Mouse (Mus musculus): Measurements from ENCODE around the gene Astn2. TPM values are rescaled to one million over a fixed set of nuclear protein-coding genes. Genes with fewer than 3 reads are reported as not detected.

The Astn2 gene
- polyA plus RNA-seq, 1 experiment: not detected

GRCm38 (mm10) chr4:65620125-65620524 lies 784.3 kb downstream of the Astn2 start:
- peaks cover 14% of the 10 kb centered on the region for H3K36me3 ChIP-seq (ENCODE audit: control insufficient read depth, insufficient read depth)
- H3K27me3 ChIP-seq (ENCODE audit: control insufficient read depth, insufficient read depth, insufficient read length): no peaks in the 10 kb centered on the region
- no peak overlapping the region for H3K4me3 ChIP-seq
- H3K79me2 ChIP-seq (ENCODE audit: control insufficient read depth, insufficient read depth): no peaks in the 10 kb centered on the region
- TF ChIP-seq REST (IDR thresholded peaks at IDR 0.05; ENCODE audit: insufficient read depth, insufficient read length): no peak
- TF ChIP-seq TCF3 (IDR thresholded peaks at IDR 0.05; ENCODE audit: insufficient read length, low read depth): no peak
- no peak for TF ChIP-seq CEBPB (IDR thresholded peaks at IDR 0.05; ENCODE audit: insufficient read depth, poor library complexity, severe bottlenecking)
- no peak for TF ChIP-seq MYOD1 (IDR thresholded peaks at IDR 0.05; ENCODE audit: control insufficient read depth in 1 of 3, insufficient read length in 2 of 3, low read depth in 2 of 3)
- no peak for TF ChIP-seq TCF12 (IDR thresholded peaks at IDR 0.05; ENCODE audit: insufficient read depth, poor library complexity, severe bottlenecking)
- no peak for TF ChIP-seq E2F4 (IDR thresholded peaks at IDR 0.05; ENCODE audit: insufficient read depth)
- no peak for TF ChIP-seq POLR2AphosphoS2 (IDR thresholded peaks at IDR 0.05; ENCODE audit: insufficient read length, low read depth)
- TF ChIP-seq POLR2A (IDR thresholded peaks at IDR 0.05; ENCODE audit: insufficient read length, low read depth): no peak
- TF ChIP-seq MAX (IDR thresholded peaks at IDR 0.05; ENCODE audit: low read depth): no peak
- no peak for TF ChIP-seq USF1 (IDR thresholded peaks at IDR 0.05; ENCODE audit: low read depth)
- TF ChIP-seq MYOG (IDR thresholded peaks at IDR 0.05; ENCODE audit: control insufficient read depth in 1 of 3, insufficient read depth in 1 of 3, insufficient read length in 2 of 3, low read depth in 2 of 3): no peak
- no peak overlapping the region for H3ac ChIP-seq (ENCODE audit: control insufficient read depth, insufficient read length)
- no peak overlapping the region for H3K4me2 ChIP-seq (ENCODE audit: low read depth)

- H3K4me3 ChIP-seq: no peak overlapping the region
- H3K4me2 ChIP-seq (ENCODE audit: low read depth): no peak overlapping the region
- H3K36me3 ChIP-seq (ENCODE audit: control insufficient read depth, insufficient read depth): peaks cover 30% of the 10 kb centered on the region
- no peak for TF ChIP-seq POLR2A (IDR thresholded peaks at IDR 0.05; ENCODE audit: insufficient read length, low read depth)
- no peak for TF ChIP-seq USF1 (IDR thresholded peaks at IDR 0.05; ENCODE audit: low read depth)
- no peak for TF ChIP-seq REST (IDR thresholded peaks at IDR 0.05; ENCODE audit: insufficient read depth, insufficient read length)
- no peak for TF ChIP-seq E2F4 (IDR thresholded peaks at IDR 0.05; ENCODE audit: insufficient read depth)
- TF ChIP-seq TCF3 (IDR thresholded peaks at IDR 0.05; ENCODE audit: insufficient read length, low read depth): no peak
- no peak for TF ChIP-seq CEBPB (IDR thresholded peaks at IDR 0.05; ENCODE audit: insufficient read depth, poor library complexity, severe bottlenecking)
- TF ChIP-seq MYOG (IDR thresholded peaks at IDR 0.05; ENCODE audit: control insufficient read depth in 1 of 3, insufficient read depth in 1 of 3, insufficient read length in 2 of 3, low read depth in 2 of 3): no peak
- TF ChIP-seq MAX (IDR thresholded peaks at IDR 0.05; ENCODE audit: low read depth): no peak
- no peak for TF ChIP-seq TCF12 (IDR thresholded peaks at IDR 0.05; ENCODE audit: insufficient read depth, poor library complexity, severe bottlenecking)
- TF ChIP-seq SRF (IDR thresholded peaks at IDR 0.05; ENCODE audit: control insufficient read depth, insufficient read length, low read depth): no peak
- TF ChIP-seq MYOD1 (IDR thresholded peaks at IDR 0.05; ENCODE audit: control insufficient read depth in 1 of 3, insufficient read length in 2 of 3, low read depth in 2 of 3): no peak
- TF ChIP-seq POLR2AphosphoS2 (IDR thresholded peaks at IDR 0.05; ENCODE audit: insufficient read length, low read depth): no peak
- H3K27me3 ChIP-seq (ENCODE audit: control insufficient read depth, insufficient read depth, insufficient read length): no peaks in the 10 kb centered on the region
- H3ac ChIP-seq (ENCODE audit: control insufficient read depth, insufficient read length): no peak overlapping the region
- peaks cover 37% of the 10 kb centered on the region for H3K79me2 ChIP-seq (ENCODE audit: control insufficient read depth, insufficient read depth)
Observed at GRCm38 (mm10) chr4:65613135-65613534, 791.3 kb downstream of the Astn2 start.

DNA sequence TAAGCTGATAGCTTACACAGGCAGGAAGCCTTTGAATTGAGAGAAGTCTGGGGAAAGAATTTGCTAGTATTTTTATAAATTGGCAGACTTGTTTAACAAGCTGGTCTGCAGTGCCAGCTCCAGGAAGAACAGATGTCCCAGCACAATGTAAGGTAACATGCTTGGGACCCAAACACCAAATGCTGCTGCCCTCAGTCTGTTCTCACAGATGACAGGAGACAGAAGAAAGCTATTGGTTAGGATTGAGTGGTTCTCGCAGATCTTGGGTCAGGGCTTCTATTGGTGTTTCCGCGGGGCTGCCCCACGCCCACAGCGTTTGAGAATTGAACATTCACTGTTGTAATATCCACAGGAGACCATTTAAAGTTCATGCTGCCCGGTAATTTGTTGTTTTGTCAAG lies 793.5 kb downstream of the Astn2 start:
- H3K4me2 ChIP-seq (ENCODE audit: low read depth): no peak overlapping the region
- H3K36me3 ChIP-seq (ENCODE audit: control insufficient read depth, insufficient read depth): peaks cover 25% of the 10 kb centered on the region
- no peaks in the 10 kb centered on the region for H3K27me3 ChIP-seq (ENCODE audit: control insufficient read depth, insufficient read depth, insufficient read length)
- no peak for TF ChIP-seq TCF3 (IDR thresholded peaks at IDR 0.05; ENCODE audit: insufficient read length, low read depth)
- no peak for TF ChIP-seq MYOD1 (IDR thresholded peaks at IDR 0.05; ENCODE audit: control insufficient read depth in 1 of 3, insufficient read length in 2 of 3, low read depth in 2 of 3)
- TF ChIP-seq USF1 (IDR thresholded peaks at IDR 0.05; ENCODE audit: low read depth): no peak
- peaks cover 59% of the 10 kb centered on the region for H3K79me2 ChIP-seq (ENCODE audit: control insufficient read depth, insufficient read depth)
- H3ac ChIP-seq (ENCODE audit: control insufficient read depth, insufficient read length): no peak overlapping the region
- no peak overlapping the region for H3K4me3 ChIP-seq

DNA sequence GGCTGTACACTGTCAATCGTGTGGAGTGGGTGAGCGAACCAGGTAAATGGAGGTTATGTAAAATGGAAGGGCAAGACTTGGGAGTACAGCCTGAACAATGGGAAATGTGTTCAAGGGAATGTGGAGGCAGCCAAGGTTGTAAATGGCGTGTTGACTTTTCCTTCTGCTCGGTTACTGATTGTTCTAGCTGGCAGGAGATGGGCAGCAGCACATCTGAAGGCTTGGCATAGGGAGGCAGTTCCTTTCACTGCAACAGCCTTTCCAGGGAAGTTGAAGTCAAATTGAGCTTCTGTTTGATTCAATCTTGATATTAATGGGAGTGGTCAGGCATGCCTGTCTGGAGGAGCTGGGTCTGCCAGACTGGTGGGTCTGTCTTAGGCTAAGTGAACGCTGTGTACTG lies 794.1 kb downstream of the Astn2 start:
- peaks cover 65% of the 10 kb centered on the region for H3K79me2 ChIP-seq (ENCODE audit: control insufficient read depth, insufficient read depth)
- TF ChIP-seq USF1 (IDR thresholded peaks at IDR 0.05; ENCODE audit: low read depth): no peak
- TF ChIP-seq REST (IDR thresholded peaks at IDR 0.05; ENCODE audit: insufficient read depth, insufficient read length): no peak
- no peak for TF ChIP-seq TCF3 (IDR thresholded peaks at IDR 0.05; ENCODE audit: insufficient read length, low read depth)
- TF ChIP-seq MAX (IDR thresholded peaks at IDR 0.05; ENCODE audit: low read depth): no peak
- TF ChIP-seq CEBPB (IDR thresholded peaks at IDR 0.05; ENCODE audit: insufficient read depth, poor library complexity, severe bottlenecking): no peak
- no peak for TF ChIP-seq E2F4 (IDR thresholded peaks at IDR 0.05; ENCODE audit: insufficient read depth)
- no peak for TF ChIP-seq MYOG (IDR thresholded peaks at IDR 0.05; ENCODE audit: control insufficient read depth in 1 of 3, insufficient read depth in 1 of 3, insufficient read length in 2 of 3, low read depth in 2 of 3)
- no peak for TF ChIP-seq POLR2A (IDR thresholded peaks at IDR 0.05; ENCODE audit: insufficient read length, low read depth)
- TF ChIP-seq TCF12 (IDR thresholded peaks at IDR 0.05; ENCODE audit: insufficient read depth, poor library complexity, severe bottlenecking): no peak
- TF ChIP-seq POLR2AphosphoS2 (IDR thresholded peaks at IDR 0.05; ENCODE audit: insufficient read length, low read depth): no peak
- no peak for TF ChIP-seq SRF (IDR thresholded peaks at IDR 0.05; ENCODE audit: control insufficient read depth, insufficient read length, low read depth)
- TF ChIP-seq MYOD1 (IDR thresholded peaks at IDR 0.05; ENCODE audit: control insufficient read depth in 1 of 3, insufficient read length in 2 of 3, low read depth in 2 of 3): no peak
- H3K4me3 ChIP-seq: no peak overlapping the region
- H3K4me2 ChIP-seq (ENCODE audit: low read depth): no peak overlapping the region
- H3K27me3 ChIP-seq (ENCODE audit: control insufficient read depth, insufficient read depth, insufficient read length): no peaks in the 10 kb centered on the region
- no peak overlapping the region for H3ac ChIP-seq (ENCODE audit: control insufficient read depth, insufficient read length)
- H3K36me3 ChIP-seq (ENCODE audit: control insufficient read depth, insufficient read depth): peaks cover 19% of the 10 kb centered on the region

GRCm38 (mm10) chr4:65608112-65608511 lies 796.3 kb downstream of the Astn2 start:
- Histone ChIP-seq H3K36me3 (ENCODE audit: control insufficient read depth, insufficient read depth) (peaks cover 6% of the 10 kb centered on the region), H3K4me2 (ENCODE audit: low read depth) (no peak overlapping the region), H3ac (ENCODE audit: control insufficient read depth, insufficient read length) (no peak overlapping the region), H3K27me3 (ENCODE audit: control insufficient read depth, insufficient read depth, insufficient read length) (no peaks in the 10 kb centered on the region), H3K79me2 (ENCODE audit: control insufficient read depth, insufficient read depth) (peaks cover 69% of the 10 kb centered on the region), H3K4me3 (no peak overlapping the region)
- TF ChIP-seq E2F4 (IDR thresholded peaks at IDR 0.05; ENCODE audit: insufficient read depth) (no peak), POLR2AphosphoS2 (IDR thresholded peaks at IDR 0.05; ENCODE audit: insufficient read length, low read depth) (no peak), MYOD1 (IDR thresholded peaks at IDR 0.05; ENCODE audit: control insufficient read depth in 1 of 3, insufficient read length in 2 of 3, low read depth in 2 of 3) (no peak), POLR2A (IDR thresholded peaks at IDR 0.05; ENCODE audit: insufficient read length, low read depth) (no peak), USF1 (IDR thresholded peaks at IDR 0.05; ENCODE audit: low read depth) (no peak), TCF12 (IDR thresholded peaks at IDR 0.05; ENCODE audit: insufficient read depth, poor library complexity, severe bottlenecking) (no peak), TCF3 (IDR thresholded peaks at IDR 0.05; ENCODE audit: insufficient read length, low read depth) (no peak), CEBPB (IDR thresholded peaks at IDR 0.05; ENCODE audit: insufficient read depth, poor library complexity, severe bottlenecking) (no peak), SRF (IDR thresholded peaks at IDR 0.05; ENCODE audit: control insufficient read depth, insufficient read length, low read depth) (no peak), MAX (IDR thresholded peaks at IDR 0.05; ENCODE audit: low read depth) (no peak), REST (IDR thresholded peaks at IDR 0.05; ENCODE audit: insufficient read depth, insufficient read length) (no peak), MYOG (IDR thresholded peaks at IDR 0.05; ENCODE audit: control insufficient read depth in 1 of 3, insufficient read depth in 1 of 3, insufficient read length in 2 of 3, low read depth in 2 of 3) (no peak)

Data from myocyte (in vitro differentiated cells).